Mouse (Mus musculus): ENCODE results near the gene Hsph1.

DNA sequence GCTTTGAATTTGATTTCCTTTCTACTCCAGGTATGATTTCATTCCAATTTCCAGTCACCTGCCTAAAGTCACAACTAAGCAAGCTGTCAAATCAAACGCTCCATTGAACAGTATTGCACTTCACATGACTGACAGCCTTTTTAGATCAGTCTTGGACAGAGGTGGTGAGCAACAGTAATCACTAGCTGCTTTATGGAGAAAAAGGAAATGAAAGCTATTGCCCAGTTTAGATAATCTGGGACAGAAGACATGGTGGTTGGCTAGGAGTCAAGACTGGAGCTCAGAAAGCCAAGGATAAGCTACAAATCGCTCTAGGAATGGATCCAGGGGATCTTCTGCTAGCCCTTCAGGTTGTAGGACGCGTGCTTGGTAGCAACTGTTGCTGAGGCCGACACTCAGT is 27.2 kb upstream of the Hsph1 start:
- TF ChIP-seq GATA1 (IDR thresholded peaks at IDR 0.05; ENCODE audit: borderline replicate concordance, low read length) (no peak), FLI1 (IDR thresholded peaks at IDR 0.05; ENCODE audit: low read length) (no peak)
